Mouse (Mus musculus) forebrain, embryonic 10.5 days (tissue): ENCODE measurements around the gene Dmkn. TPM values are rescaled to one million over a fixed set of nuclear protein-coding genes. Genes with fewer than 3 reads are reported as not detected.

Experiments
- polyA plus RNA-seq: library from polyadenylated mRNA; unstranded; fragments of >200 nt; fragmentation: Nextera tagmentation; extraction: Ambion mirVana; gene quantifications from 2 replicates; pipeline ENCODE4 v1.2.1, GENCODE M21; 2016

The Dmkn gene
- polyA plus RNA-seq, 1 experiment from 2014 or later = not detected

Other genes starting within 250 kb of the Dmkn start
- 29.7 and 31.9 TPM in 2 replicates for gene Arhgap33, start 228.7 kb upstream of the Dmkn start, polyA plus RNA-seq
- 4.3 and 4.6 TPM in 2 replicates for gene Hspb6, start 211.6 kb upstream of the Dmkn start, polyA plus RNA-seq
- 15.2 and 16.1 TPM in 2 replicates for gene Proser3, start 211.5 kb upstream of the Dmkn start, polyA plus RNA-seq
- 40.7 and 44.2 TPM in 2 replicates for gene Lin37, start 203.9 kb upstream of the Dmkn start, polyA plus RNA-seq
- 96.1 and 96.7 TPM in 2 replicates for gene U2af1l4, start 200.5 kb upstream of the Dmkn start, polyA plus RNA-seq
- gene Gm49396, start 200.4 kb upstream of the Dmkn start, polyA plus RNA-seq = 16.1 and 16.3 TPM in 2 replicates
- gene Psenen, start 200.1 kb upstream of the Dmkn start, polyA plus RNA-seq = 124 and 126 TPM in 2 replicates
- gene Igflr1, start 198.3 kb upstream of the Dmkn start, polyA plus RNA-seq = 5.9 and 7.1 TPM in 2 replicates
- gene Kmt2b, start 175.0 kb upstream of the Dmkn start, polyA plus RNA-seq = 10.1 and 10.4 TPM in 2 replicates
- 0.09 and 0.20 TPM in 2 replicates for gene Zbtb32, start 164.8 kb upstream of the Dmkn start, polyA plus RNA-seq
- gene Upk1a, start 150.9 kb upstream of the Dmkn start, polyA plus RNA-seq = 0.68 and 0.71 TPM in 2 replicates
- 762 and 774 TPM in 2 replicates for gene Cox6b1, start 137.6 kb upstream of the Dmkn start, polyA plus RNA-seq
- 0.30 TPM in 1 of 2 replicates, not detected in the other for gene Etv2, start 127.9 kb upstream of the Dmkn start, polyA plus RNA-seq
- gene Rbm42, start 113.4 kb upstream of the Dmkn start, polyA plus RNA-seq = 119 and 129 TPM in 2 replicates
- 90.2 and 91.9 TPM in 2 replicates for gene Haus5, start 98.8 kb upstream of the Dmkn start, polyA plus RNA-seq
- gene Pmis2, start 92.2 kb upstream of the Dmkn start, polyA plus RNA-seq = not detected in 2 replicates
- not detected in 2 replicates for gene 2200002J24Rik, start 64.8 kb upstream of the Dmkn start, polyA plus RNA-seq
- 1.1 and 1.4 TPM in 2 replicates for gene Atp4a, start 51.5 kb upstream of the Dmkn start, polyA plus RNA-seq
- 154 and 158 TPM in 2 replicates for gene Tmem147, start 34.2 kb upstream of the Dmkn start, polyA plus RNA-seq
- 0.16 and 0.48 TPM in 2 replicates for gene Gapdhs, start 20.1 kb upstream of the Dmkn start, polyA plus RNA-seq
- gene Sbsn, start 12.3 kb upstream of the Dmkn start, polyA plus RNA-seq = 0.73 and 1.0 TPM in 2 replicates
- not detected in 2 replicates for gene Krtdap, start 24.1 kb downstream of the Dmkn start, polyA plus RNA-seq
- not detected in 2 replicates for gene Ffar2, start 60.0 kb downstream of the Dmkn start, polyA plus RNA-seq
- not detected in 2 replicates for gene Ffar3, start 92.4 kb downstream of the Dmkn start, polyA plus RNA-seq
- gene Ffar1, start 97.8 kb downstream of the Dmkn start, polyA plus RNA-seq = not detected in 2 replicates
- gene Cd22, start 116.6 kb downstream of the Dmkn start, polyA plus RNA-seq = not detected in 2 replicates
- gene Mag, start 151.1 kb downstream of the Dmkn start, polyA plus RNA-seq = 0.35 and 0.38 TPM in 2 replicates
- not detected in 2 replicates for gene Hamp2, start 160.9 kb downstream of the Dmkn start, polyA plus RNA-seq
- not detected in 2 replicates for gene Hamp, start 180.3 kb downstream of the Dmkn start, polyA plus RNA-seq
- gene Usf2, start 193.0 kb downstream of the Dmkn start, polyA plus RNA-seq = 24.1 and 25.6 TPM in 2 replicates
- gene Lsr, start 209.7 kb downstream of the Dmkn start, polyA plus RNA-seq = 41.9 and 45.9 TPM in 2 replicates
- gene Fam187b, start 210.0 kb downstream of the Dmkn start, polyA plus RNA-seq = 2.1 and 2.3 TPM in 2 replicates